Mouse (Mus musculus) C2C12 (cell line): ENCODE results near the gene Rpa1. TPM values are rescaled to one million over a fixed set of nuclear protein-coding genes. Genes with fewer than 3 reads are reported as not detected.

Experiments
- H3K27me3 ChIP-seq: one replicate; pipeline ENCODE4 v1.6.1; 2011; ENCODE audit not compliant: control insufficient read depth, insufficient read depth, insufficient read length
- H3K36me3 ChIP-seq: one replicate; pipeline ENCODE4 v1.6.1; 2011; ENCODE audit not compliant: control insufficient read depth, insufficient read depth
- H3K4me3 ChIP-seq: one replicate; pipeline ENCODE4 v1.5.1; 2011; ENCODE audit warnings: mild to moderate bottlenecking, control low read depth; ENCODE audit not compliant: poor library complexity, insufficient read depth, severe bottlenecking
- H3K79me2 ChIP-seq: one replicate; pipeline ENCODE4 v1.6.1; 2011; ENCODE audit not compliant: control insufficient read depth, insufficient read depth
- H3K79me3 ChIP-seq: one replicate; pipeline ENCODE4 v1.6.1; 2011; ENCODE audit warnings: low read depth, control low read depth
- H3ac ChIP-seq: one replicate; pipeline ENCODE3; 2011; ENCODE audit warnings: low read depth; ENCODE audit not compliant: control insufficient read depth, insufficient read length
- CEBPB ChIP-seq: IDR thresholded peaks from one replicate; pipeline ENCODE4 v1.6.1; 2011; ENCODE audit warnings: low read depth, mild to moderate bottlenecking, control low read depth, moderate library complexity
- CTCF ChIP-seq: IDR thresholded peaks from one replicate; pipeline ENCODE4 v1.5.1; 2011; ENCODE audit not compliant: control insufficient read depth, insufficient read depth, insufficient read length
- FOSL1 ChIP-seq: IDR thresholded peaks from one replicate; pipeline ENCODE4 v1.8.0; 2011; ENCODE audit warnings: mild to moderate bottlenecking, low read length; ENCODE audit not compliant: poor library complexity, insufficient read depth, severe bottlenecking
- MAX ChIP-seq: IDR thresholded peaks from one replicate; pipeline ENCODE4 v1.6.1; 2011; ENCODE audit warnings: mild to moderate bottlenecking, control low read depth
- MYOD1 ChIP-seq: IDR thresholded peaks from one replicate; pipeline ENCODE4 v1.6.1; 2011; ENCODE audit warnings: low read depth; ENCODE audit not compliant: control insufficient read depth, insufficient read length
- MYOG ChIP-seq: IDR thresholded peaks from one replicate; pipeline ENCODE4 v1.6.1; 2011; ENCODE audit not compliant: control insufficient read depth, insufficient read length; ENCODE audit errors: extremely low read depth
- USF1 ChIP-seq: IDR thresholded peaks from one replicate; pipeline ENCODE4 v1.6.1; 2011; ENCODE audit warnings: low read depth, mild to moderate bottlenecking, control low read depth, moderate library complexity
- polyA plus RNA-seq: library from polyadenylated mRNA; unstranded; fragments of >200 nt; fragmentation: generic; extraction: Trizol; gene quantifications from one replicate; pipeline ENCODE4 v1.2.1, GENCODE M21; 2012; ENCODE audit warnings: missing spikeins

The Rpa1 gene
- polyA plus RNA-seq, 1 experiment: 164 TPM

- H3K79me3 ChIP-seq: no peaks in the 10 kb centered on the region
- no peak overlapping the region for H3ac ChIP-seq
- TF ChIP-seq CEBPB (no peak), FOSL1 (no peak), MAX (no peak), MYOG (no peak), CTCF (no peak), MYOD1 (no peak), USF1 (no peak)
- H3K79me2 ChIP-seq: no peaks in the 10 kb centered on the region
- no peak overlapping the region for H3K4me3 ChIP-seq
- no peaks in the 10 kb centered on the region for H3K36me3 ChIP-seq
- peaks cover 4% of the 10 kb centered on the region for H3K27me3 ChIP-seq
Measured at GRCm38 (mm10) chr11:75262791-75263190, 85.3 kb downstream of the Rpa1 start.

GRCm38 (mm10) chr11:75262181-75262580 lies 85.9 kb downstream of the Rpa1 start:
- no peaks in the 10 kb centered on the region for H3K79me2 ChIP-seq
- no peak overlapping the region for H3K4me3 ChIP-seq
- H3K79me3 ChIP-seq: no peaks in the 10 kb centered on the region
- H3K36me3 ChIP-seq: no peaks in the 10 kb centered on the region
- TF ChIP-seq MAX: no peak
- TF ChIP-seq MYOG: no peak
- TF ChIP-seq CEBPB: no peak
- no peak for TF ChIP-seq FOSL1
- TF ChIP-seq CTCF: no peak
- TF ChIP-seq MYOD1: no peak
- no peak for TF ChIP-seq USF1
- H3K27me3 ChIP-seq: peaks cover 4% of the 10 kb centered on the region
- no peak overlapping the region for H3ac ChIP-seq

GRCm38 (mm10) chr11:75261730-75262129 lies 86.4 kb downstream of the Rpa1 start:
- no peaks in the 10 kb centered on the region for H3K36me3 ChIP-seq
- TF ChIP-seq MAX (no peak), CEBPB (no peak), MYOD1 (no peak), USF1 (no peak), FOSL1 (no peak), CTCF (no peak), MYOG (no peak)
- no peak overlapping the region for H3K4me3 ChIP-seq
- H3K79me3 ChIP-seq: no peaks in the 10 kb centered on the region
- H3K79me2 ChIP-seq: no peaks in the 10 kb centered on the region
- H3ac ChIP-seq: no peak overlapping the region
- H3K27me3 ChIP-seq: peaks cover 4% of the 10 kb centered on the region

- H3K79me3 ChIP-seq: no peaks in the 10 kb centered on the region
- no peak overlapping the region for H3ac ChIP-seq
- H3K4me3 ChIP-seq: no peak overlapping the region
- H3K27me3 ChIP-seq: peaks cover 4% of the 10 kb centered on the region
- no peaks in the 10 kb centered on the region for H3K36me3 ChIP-seq
- TF ChIP-seq CTCF (no peak), CEBPB (no peak), FOSL1 (no peak), MYOG (no peak), MYOD1 (no peak), MAX (no peak), USF1 (no peak)
- no peaks in the 10 kb centered on the region for H3K79me2 ChIP-seq
Measured at GRCm38 (mm10) chr11:75261016-75261415, 87.1 kb downstream of the Rpa1 start.

- Histone ChIP-seq H3K4me3 (no peak overlapping the region), H3K79me2 (no peaks in the 10 kb centered on the region), H3K27me3 (peaks cover 4% of the 10 kb centered on the region), H3ac (no peak overlapping the region), H3K79me3 (no peaks in the 10 kb centered on the region), H3K36me3 (no peaks in the 10 kb centered on the region)
- TF ChIP-seq MYOD1: no peak
- no peak for TF ChIP-seq MAX
- no peak for TF ChIP-seq FOSL1
- TF ChIP-seq USF1: no peak
- no peak for TF ChIP-seq CEBPB
- TF ChIP-seq MYOG: no peak
- TF ChIP-seq CTCF: no peak
Measured at GRCm38 (mm10) chr11:75259996-75260561, 88.0 kb downstream of the Rpa1 start.

GRCm38 (mm10) chr11:75259416-75259815 lies 88.7 kb downstream of the Rpa1 start:
- H3K27me3 ChIP-seq: peaks cover 4% of the 10 kb centered on the region

More at GRCm38 (mm10) chr11:75259416-75259815, 88.7 kb downstream of the Rpa1 start:
- Histone ChIP-seq H3ac (no peak overlapping the region), H3K4me3 (no peak overlapping the region), H3K79me2 (no peaks in the 10 kb centered on the region), H3K79me3 (no peaks in the 10 kb centered on the region), H3K36me3 (no peaks in the 10 kb centered on the region)
- TF ChIP-seq FOSL1 (no peak), USF1 (no peak), MYOD1 (no peak), CTCF (no peak), MYOG (no peak), CEBPB (no peak), MAX (no peak)
